Mouse (Mus musculus): Measurements from ENCODE around the gene Rnd3.

- TF ChIP-seq CTCF (IDR thresholded peaks at IDR 0.05 in 2 of 3, conservative IDR thresholded peaks at IDR 0.05 in 1 of 3; ENCODE audit: control insufficient read depth in 1 of 3, insufficient read depth in 1 of 3, low read depth in 2 of 3, low read length in 3 of 3, poor library complexity in 1 of 3, severe bottlenecking in 1 of 3) (no peak), GATA1 (IDR thresholded peaks at IDR 0.05; ENCODE audit: low read depth, low read length) (no peak), RCOR1 (IDR thresholded peaks at IDR 0.05; ENCODE audit: low read depth, low read length) (no peak), USF1 (IDR thresholded peaks at IDR 0.05; ENCODE audit: low read depth, low read length) (no peak), TCF12 (IDR thresholded peaks at IDR 0.05; ENCODE audit: low read depth, low read length) (no peak), MAZ (IDR thresholded peaks at IDR 0.05; ENCODE audit: low read depth, low read length) (no peak), POLR2A (IDR thresholded peaks at IDR 0.05; ENCODE audit: control insufficient read depth in 1 of 2, insufficient read depth in 1 of 2, low read depth in 1 of 2, low read length in 2 of 2, poor library complexity in 1 of 2) (no peak), RAD21 (IDR thresholded peaks at IDR 0.05; ENCODE audit: low read depth, low read length) (no peak), E2F4 (IDR thresholded peaks at IDR 0.05; ENCODE audit: borderline replicate concordance, low read depth, low read length) (no peak), MEF2A (IDR thresholded peaks at IDR 0.05; ENCODE audit: extremely low read depth, insufficient replicate concordance, low read depth, low read length, poor library complexity, severe bottlenecking) (no peak), TBP (IDR thresholded peaks at IDR 0.05; ENCODE audit: low read depth, low read length) (no peak), POLR2AphosphoS2 (IDR thresholded peaks at IDR 0.05; ENCODE audit: low read length) (no peak), USF2 (IDR thresholded peaks at IDR 0.05; ENCODE audit: borderline replicate concordance in 1 of 2, insufficient read depth in 1 of 2, low read depth in 1 of 2, low read length in 2 of 2) (no peak), ZMIZ1 (IDR thresholded peaks at IDR 0.05; ENCODE audit: low read depth, low read length) (no peak)
Observed at GRCm38 (mm10) chr2:51085155-51085554, 63.8 kb downstream of the Rnd3 start.
